Mouse (Mus musculus): ENCODE measurements around the gene Hacd4.

Gene Hacd4
- long read RNA-seq, experiment 1, full-length matches to known transcripts, result 7 of 10 reads
- long read RNA-seq, experiment 1, partial matches to known transcripts, result 1 of 10 reads
- long read RNA-seq, experiment 1, other reads (novel, unspliced or antisense), result 2 of 10 reads
- long read RNA-seq, experiment 2, full-length matches to known transcripts, result 3 of 4 reads
- long read RNA-seq, experiment 2, partial matches to known transcripts, result 1 of 4 reads
- long read RNA-seq, experiment 2, other reads (novel, unspliced or antisense), result 0 of 4 reads

DNA sequence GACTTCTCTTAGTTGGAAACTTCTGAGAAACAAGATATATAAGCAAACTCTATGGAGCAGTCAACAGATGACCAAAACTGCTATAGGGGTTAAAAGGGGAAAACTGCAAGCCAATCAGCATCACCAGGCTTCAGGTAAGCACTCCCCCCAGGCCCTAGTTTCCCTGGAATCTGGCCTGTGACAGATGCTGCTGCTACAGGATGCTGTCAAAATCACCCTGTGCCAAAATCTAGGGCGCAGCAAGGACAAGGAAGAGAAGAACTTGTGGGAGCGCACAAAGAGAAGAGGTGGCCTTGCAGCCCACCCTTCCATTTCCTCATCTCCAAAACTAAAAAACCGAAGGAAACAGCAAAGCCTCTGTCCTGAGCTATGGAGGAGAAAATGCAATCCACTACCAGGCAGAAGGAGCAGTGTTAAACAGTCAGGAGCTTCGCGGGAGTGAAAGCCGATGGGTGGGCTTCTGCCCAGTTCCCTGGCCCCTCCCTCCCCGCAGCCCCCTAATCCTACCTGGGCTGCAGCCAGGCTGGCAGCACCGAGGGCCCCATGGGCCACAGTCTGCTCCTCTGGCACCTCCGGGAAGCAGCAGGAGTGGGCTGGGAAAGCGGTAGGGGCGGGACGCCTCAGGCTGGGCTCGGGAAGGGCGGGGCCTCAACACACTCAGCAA, at the start of gene Hacd4:
Hacd4 (minus strand) TSS at position 603 of the 664 bp plus-strand sequence.
- intact Hi-C loops (cut with DNase I), result no loop called here

GRCm38 (mm10) chr4:88488107-88488506, 49.4 kb upstream of the Hacd4 start:
- intact Hi-C loops (cut with DNase I), result no loop called here

DNA sequence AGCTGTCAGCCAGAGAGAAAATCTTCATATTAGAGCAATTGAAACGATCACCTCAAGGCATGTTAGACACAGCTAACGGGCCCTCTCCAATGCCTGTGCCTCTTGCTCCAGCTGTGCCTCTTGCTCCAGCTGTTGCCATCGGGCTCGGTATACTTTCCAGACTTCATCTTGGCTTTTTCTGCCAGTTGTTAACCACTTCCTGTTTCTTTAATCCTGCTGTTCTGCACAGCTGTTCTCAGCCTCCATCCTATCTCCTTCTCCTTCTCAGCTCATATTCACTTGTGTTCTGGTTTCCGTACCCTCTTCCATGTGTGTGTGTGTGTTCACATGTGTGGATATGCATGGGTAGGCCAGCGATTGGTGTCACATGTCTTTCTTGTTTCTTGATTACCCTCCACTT, 41.4 kb upstream of the Hacd4 start:
- intact Hi-C loops (cut with DNase I), result no loop called here

DNA sequence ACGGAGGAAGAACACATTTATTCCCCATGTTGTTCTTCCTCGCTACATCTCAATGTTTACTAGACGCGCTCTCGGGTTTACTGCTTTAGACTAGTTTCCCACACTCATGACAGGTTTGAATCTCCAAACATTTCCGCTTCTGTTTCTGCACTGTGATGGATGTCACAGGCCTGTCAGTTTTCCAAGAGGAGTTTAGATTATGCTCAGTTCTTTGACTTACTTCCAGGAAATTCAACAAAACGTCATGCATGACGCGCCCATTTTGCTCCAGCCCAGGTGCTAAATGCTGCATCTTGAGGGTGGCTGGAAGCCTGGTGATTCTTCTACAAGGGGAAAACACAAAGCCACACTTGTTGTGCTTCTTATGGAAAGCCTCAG, 40.1 kb upstream of the Hacd4 start:
- intact Hi-C loops (cut with DNase I), result no loop called here

- intact Hi-C loops (cut with DNase I), result no loop called here
Observed at GRCm38 (mm10) chr4:88478177-88478808, 39.6 kb upstream of the Hacd4 start.

DNA sequence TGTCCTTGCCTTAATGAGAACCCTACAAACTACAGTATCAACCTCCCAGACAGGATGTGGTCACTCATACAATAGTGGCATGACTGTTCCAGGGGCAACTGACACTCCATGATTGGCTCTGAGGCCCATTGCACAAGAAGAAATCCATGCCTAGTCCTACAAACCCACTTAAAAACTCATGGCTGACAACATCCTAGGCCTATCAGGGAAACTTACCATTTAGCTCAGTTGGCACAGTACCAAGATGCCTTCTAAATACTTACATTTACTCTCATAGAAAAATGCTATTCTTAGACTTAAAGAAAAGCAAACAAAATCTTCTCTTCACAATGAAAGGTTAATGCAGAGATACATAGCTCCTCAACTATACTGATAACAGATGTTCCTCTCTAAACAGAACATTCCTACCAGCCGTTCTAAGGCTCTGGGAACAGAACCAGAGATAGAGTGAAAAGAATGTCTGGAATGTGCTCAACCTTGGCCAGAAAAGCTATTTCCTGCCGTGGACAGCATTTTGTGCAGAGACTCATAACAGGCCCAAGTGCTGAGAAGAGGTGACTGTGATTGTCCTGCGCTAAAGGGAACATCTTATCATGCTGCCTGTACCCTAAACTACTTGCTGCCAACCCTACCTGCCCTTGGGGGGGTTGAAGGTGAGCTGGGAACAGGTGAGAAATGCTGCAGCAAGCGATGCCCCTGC, 37.9 kb upstream of the Hacd4 start:
- intact Hi-C loops (cut with DNase I), result no loop called here

DNA sequence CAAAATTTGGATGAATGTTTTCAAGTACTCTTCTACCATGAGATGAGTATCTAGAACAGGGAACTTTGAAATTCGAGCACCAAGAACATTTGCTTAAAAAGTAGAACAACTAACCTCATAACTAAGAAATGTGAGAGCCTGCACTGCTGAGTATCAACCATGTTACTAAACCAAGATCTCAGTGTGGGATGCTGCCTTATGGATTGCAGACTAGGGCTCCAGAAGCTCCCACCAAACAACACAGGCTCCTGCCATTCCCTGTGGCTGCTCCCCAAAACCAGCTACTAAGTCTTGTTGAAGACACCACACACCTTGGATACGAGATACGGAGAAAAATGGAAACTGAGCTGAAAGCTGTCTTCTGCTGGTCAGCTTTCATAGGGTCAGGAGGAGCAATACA, 37.4 kb upstream of the Hacd4 start:
- intact Hi-C loops (cut with DNase I), result no loop called here

- intact Hi-C loops (cut with DNase I), result no loop called here
Observed at GRCm38 (mm10) chr4:88471528-88471927, 32.8 kb upstream of the Hacd4 start.

DNA sequence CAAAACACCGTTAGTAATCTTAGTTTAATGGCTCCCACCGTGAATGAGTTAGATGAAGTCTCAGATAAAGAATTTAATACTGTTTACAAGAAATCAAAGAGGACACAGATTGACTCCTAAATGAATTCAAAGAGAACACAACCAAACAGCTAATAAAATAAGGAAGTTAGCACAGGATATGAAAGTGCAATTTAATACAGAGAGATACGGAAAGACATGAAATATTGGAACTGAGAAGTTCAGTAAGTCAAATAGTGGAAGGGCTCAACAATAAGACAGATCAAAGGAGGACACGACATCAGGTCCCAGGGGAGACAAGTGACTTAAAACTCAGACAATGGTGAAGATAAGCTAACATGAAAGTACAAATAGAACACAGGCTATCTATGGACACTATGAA, 25.8 kb upstream of the Hacd4 start:
- intact Hi-C loops (cut with DNase I), result no loop called here

DNA sequence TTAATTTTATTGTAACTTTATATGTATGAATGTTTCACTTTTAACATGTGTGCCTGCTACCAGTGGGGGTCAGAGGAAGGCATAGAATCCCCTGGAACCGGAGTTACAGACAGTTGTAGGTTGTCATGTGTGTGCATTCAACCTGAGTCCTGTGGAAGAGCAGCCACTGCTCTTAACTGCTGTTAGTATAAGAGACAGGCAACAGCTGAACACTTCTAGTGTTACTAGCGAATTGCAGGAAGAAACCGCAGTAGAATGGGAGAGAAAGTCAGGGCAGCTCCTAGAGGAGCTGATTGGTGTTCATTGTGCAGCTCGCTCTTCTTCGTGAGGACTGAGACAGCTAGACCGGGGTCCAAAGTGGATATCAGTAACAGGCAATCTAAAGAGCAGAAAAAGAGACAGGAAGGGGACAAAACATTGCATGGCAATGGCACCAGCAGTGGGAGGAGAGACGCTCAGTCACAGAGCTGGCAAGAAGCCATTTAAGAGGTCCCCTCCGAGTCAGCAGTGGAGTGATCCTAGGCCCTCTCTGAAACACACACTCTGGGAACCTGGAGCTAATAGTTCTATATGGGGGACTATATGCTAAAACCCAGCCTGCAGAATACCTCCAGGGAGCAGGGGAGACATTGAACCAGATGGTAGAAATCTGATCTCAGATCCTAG, 24.4 kb upstream of the Hacd4 start:
- intact Hi-C loops (cut with DNase I), result no loop called here

- intact Hi-C loops (cut with DNase I), result no loop called here
Observed at GRCm38 (mm10) chr4:88462501-88462900, 23.8 kb upstream of the Hacd4 start.

DNA sequence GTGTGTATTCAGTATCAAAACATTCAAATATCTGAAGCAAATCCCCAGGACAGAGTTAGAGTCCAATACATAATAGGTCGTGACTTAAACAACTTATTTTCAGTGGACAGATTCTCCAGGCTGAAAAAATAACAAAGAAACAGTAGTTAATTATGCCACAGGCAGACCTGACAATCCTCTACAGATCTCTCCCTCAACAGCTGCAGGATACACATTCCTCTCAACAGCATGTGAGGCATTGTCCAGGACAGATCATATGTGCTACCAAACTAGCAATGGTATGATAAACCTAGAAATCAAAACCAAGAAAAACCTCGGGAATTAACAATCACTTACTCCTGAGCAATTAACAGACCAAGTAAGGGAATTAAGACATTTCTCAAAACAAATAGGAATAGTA, 22.6 kb upstream of the Hacd4 start:
- intact Hi-C loops (cut with DNase I), result no loop called here

GRCm38 (mm10) chr4:88458673-88459072, 19.9 kb upstream of the Hacd4 start:
- intact Hi-C loops (cut with DNase I), result no loop called here

- intact Hi-C loops (cut with DNase I), result no loop called here
Observed at GRCm38 (mm10) chr4:88458093-88458492, 19.4 kb upstream of the Hacd4 start.

- intact Hi-C loops (cut with DNase I), result no loop called here
Observed at GRCm38 (mm10) chr4:88450087-88450765, 11.5 kb upstream of the Hacd4 start.

DNA sequence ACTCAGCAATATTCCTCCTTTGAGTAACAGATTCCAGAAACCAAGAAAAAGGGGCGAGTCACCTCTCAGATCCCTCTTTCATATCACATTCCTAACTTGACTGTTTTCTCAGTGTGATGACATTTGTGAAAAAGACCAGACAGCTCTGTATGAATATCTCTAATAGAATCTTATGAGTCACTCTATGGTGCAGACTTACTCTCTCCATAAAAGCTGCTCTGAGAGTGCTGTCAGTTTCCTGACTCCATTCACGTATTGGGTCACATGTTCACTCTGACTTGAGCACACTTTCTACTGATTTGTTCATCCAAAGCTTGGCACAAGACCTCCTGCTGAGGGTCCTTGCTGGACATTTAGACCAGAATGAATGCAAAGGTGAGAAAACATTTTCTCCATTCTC, 10.2 kb upstream of the Hacd4 start:
- intact Hi-C loops (cut with DNase I), result no loop called here

GRCm38 (mm10) chr4:88440814-88441213, 2.1 kb upstream of the Hacd4 start:
- intact Hi-C loops (cut with DNase I), result no loop called here

- intact Hi-C loops (cut with DNase I), result no loop called here
Observed at GRCm38 (mm10) chr4:88439669-88440123, 968 bp upstream of the Hacd4 start.

DNA sequence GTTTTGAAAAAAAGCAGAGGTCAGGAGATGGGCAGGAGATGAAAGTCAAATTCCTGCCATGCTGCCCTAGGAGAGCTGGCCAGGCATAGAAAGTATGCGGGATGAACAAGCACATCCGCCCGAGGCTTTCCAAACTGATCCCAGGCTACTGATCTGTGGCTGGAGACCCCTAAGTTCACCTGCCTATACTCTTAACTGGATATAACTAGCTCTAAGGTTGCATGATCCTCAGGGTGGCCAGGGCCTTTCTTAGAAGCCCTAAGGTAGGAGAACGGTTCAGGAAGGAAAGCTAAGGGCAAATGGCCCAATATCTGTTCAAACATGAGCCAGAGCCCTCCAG, 232 bp upstream of the Hacd4 start:
- intact Hi-C loops (cut with DNase I), result no loop called here

- intact Hi-C loops (cut with DNase I), result no loop called here
Observed at GRCm38 (mm10) chr4:88437917-88438316, 811 bp downstream of the Hacd4 start.

- intact Hi-C loops (cut with DNase I), result no loop called here
Observed at GRCm38 (mm10) chr4:88437166-88437565, 1.6 kb downstream of the Hacd4 start.

All from adrenal gland (tissue).